Mouse (Mus musculus) forebrain, embryonic 12.5 days (tissue): ENCODE measurements around the gene Gm11032. TPM values are rescaled to one million over a fixed set of nuclear protein-coding genes. Genes with fewer than 3 reads are reported as not detected.

Source experiments
- ATAC-seq: fragments of 200-750 bp; cut with Nextera tagmentation; 2 replicates; pipeline ENCODE4 v1.8.0; 2017; ENCODE audit warnings: moderate TSS enrichment; ENCODE audit not compliant: low FRiP score
- H3K27ac ChIP-seq: fragments of 300-500 bp; sonication (generic); 2 replicates; pipeline ENCODE4 v1.5.1; 2016; ENCODE audit warnings: mild to moderate bottlenecking
- H3K27me3 ChIP-seq: fragments of 300-500 bp; sonication (generic); 2 replicates; pipeline ENCODE4 v1.6.1; 2016; ENCODE audit warnings: mild to moderate bottlenecking
- H3K36me3 ChIP-seq: fragments of 300-500 bp; sonication (generic); replicated peaks from 2 replicates; pipeline ENCODE4 v1.6.1; 2016; ENCODE audit warnings: mild to moderate bottlenecking
- H3K4me1 ChIP-seq: fragments of 300-500 bp; sonication (generic); 2 replicates; pipeline ENCODE4 v1.6.1; 2016
- H3K4me2 ChIP-seq: fragments of 300-500 bp; sonication (generic); 2 replicates; pipeline ENCODE4 v1.6.1; 2016; ENCODE audit warnings: mild to moderate bottlenecking, moderate library complexity
- H3K4me3 ChIP-seq: fragments of 300-500 bp; sonication (generic); replicated peaks from 2 replicates; pipeline ENCODE4 v1.5.1; 2016; ENCODE audit warnings: mild to moderate bottlenecking
- H3K9ac ChIP-seq: fragments of 300-500 bp; sonication (generic); 2 replicates; pipeline ENCODE4 v1.6.1; 2016; ENCODE audit warnings: mild to moderate bottlenecking
- H3K9me3 ChIP-seq: fragments of 300-500 bp; sonication (generic); 2 replicates; pipeline ENCODE4 v1.6.1; 2016
- WGBS: fragments of 180-500 bp; shearing (Covaris S2); methylation state at CpG from one replicate; pipeline ENCODE4 v1.1.7; 2016; 5-methylcytosine and 5-hydroxymethylcytosine counted together
- polyA plus RNA-seq: library from polyadenylated mRNA; unstranded; fragments of >200 nt; fragmentation: Nextera tagmentation; extraction: Ambion mirVana; gene quantifications from 2 replicates; pipeline ENCODE4 v1.2.1, GENCODE M21; 2016

Gm11032 gene
- polyA plus RNA-seq, 1 experiment from 2014 or later, result not detected

DNA sequence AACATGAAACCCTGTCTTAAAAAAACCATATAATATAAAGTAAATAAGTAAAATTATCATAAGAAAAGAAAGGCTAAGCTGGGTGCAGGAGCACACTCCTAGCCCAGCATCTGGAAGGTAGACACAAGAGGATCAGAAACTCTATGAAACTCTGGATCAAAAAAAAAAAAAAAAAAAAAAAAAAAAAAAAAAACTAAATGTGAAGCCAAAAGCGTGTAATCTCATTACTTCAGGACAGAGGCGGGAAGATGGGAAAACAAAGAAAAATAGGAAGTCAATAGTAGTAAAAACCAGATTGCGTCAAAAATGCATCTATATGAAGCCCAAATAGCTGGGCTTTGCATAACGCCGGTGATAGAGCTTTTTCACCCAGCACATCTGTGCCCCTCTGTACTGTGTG lies 18.0 kb upstream of the Gm11032 start:
- H3K9ac ChIP-seq, result no peak overlapping the region
- H3K9me3 ChIP-seq, result no peaks in the 10 kb centered on the region
- no peaks in the 10 kb centered on the region for H3K27me3 ChIP-seq
- 80% methylated on average over 5 of the region's 5 CpGs for WGBS
- peaks cover 13% of the 10 kb centered on the region for H3K4me1 ChIP-seq
- H3K36me3 ChIP-seq, result no peaks in the 10 kb centered on the region
- H3K4me2 ChIP-seq, result no peak overlapping the region
- ATAC-seq, result no peak
- H3K4me3 ChIP-seq, result no peak overlapping the region
- H3K27ac ChIP-seq, result 0 out of 2 replicates have a peak overlapping the region, but pooled peaks have one; percentile 19

- ATAC-seq, result peak; percentile 9; the same call in 1 of the 2 replicates
- Histone ChIP-seq H3K4me2 (peak overlapping the region; percentile 15), H3K4me1 (peaks cover 13% of the 10 kb centered on the region), H3K4me3 (no peak overlapping the region), H3K9ac (no peak overlapping the region), H3K36me3 (no peaks in the 10 kb centered on the region), H3K9me3 (no peaks in the 10 kb centered on the region), H3K27ac (peak overlapping the region; percentile 42; the same call in 1 of the 2 replicates), H3K27me3 (no peaks in the 10 kb centered on the region)
- 31% methylated on average over 12 of the region's 12 CpGs for WGBS
Observed at GRCm38 (mm10) chr11:4602691-4603441, 17.0 kb upstream of the Gm11032 start.

GRCm38 (mm10) chr11:4604441-4604840 lies 15.4 kb upstream of the Gm11032 start:
- WGBS, result 77% methylated on average over 6 of the region's 6 CpGs

DNA sequence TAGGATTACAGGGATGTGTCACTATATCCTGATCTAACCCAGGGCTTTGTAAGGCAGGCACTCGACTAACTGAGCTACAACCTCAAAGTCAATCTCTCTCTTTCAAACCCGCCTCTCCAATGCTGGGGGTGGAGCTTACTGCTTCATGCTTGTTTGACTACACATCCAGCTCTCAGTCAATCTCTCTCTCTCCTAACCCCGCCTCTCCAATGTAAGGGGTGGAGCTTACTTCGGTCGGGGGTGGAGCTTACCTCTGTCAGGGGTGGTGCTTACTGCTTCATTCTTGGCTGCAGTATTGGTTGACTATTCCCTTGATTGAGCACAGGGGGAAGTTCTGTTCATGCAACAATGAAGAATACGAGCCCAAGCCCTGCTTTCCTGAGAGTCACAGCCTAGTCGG lies 14.5 kb upstream of the Gm11032 start:
- ATAC-seq, result no peak
- 56% methylated on average over 7 of the region's 7 CpGs for WGBS
- Histone ChIP-seq H3K27ac (no peak overlapping the region), H3K4me2 (no peak overlapping the region), H3K9me3 (no peaks in the 10 kb centered on the region), H3K36me3 (no peaks in the 10 kb centered on the region), H3K4me1 (peaks cover 13% of the 10 kb centered on the region), H3K9ac (no peak overlapping the region), H3K4me3 (no peak overlapping the region), H3K27me3 (no peaks in the 10 kb centered on the region)

More at GRCm38 (mm10) chr11:4604441-4604840, 15.4 kb upstream of the Gm11032 start:
- no peak overlapping the region for H3K4me2 ChIP-seq
- H3K36me3 ChIP-seq, result no peaks in the 10 kb centered on the region
- no peak overlapping the region for H3K9ac ChIP-seq
- no peak overlapping the region for H3K27ac ChIP-seq
- ATAC-seq, result no peak
- no peaks in the 10 kb centered on the region for H3K27me3 ChIP-seq
- H3K9me3 ChIP-seq, result no peaks in the 10 kb centered on the region
- H3K4me3 ChIP-seq, result no peak overlapping the region
- peaks cover 13% of the 10 kb centered on the region for H3K4me1 ChIP-seq

DNA sequence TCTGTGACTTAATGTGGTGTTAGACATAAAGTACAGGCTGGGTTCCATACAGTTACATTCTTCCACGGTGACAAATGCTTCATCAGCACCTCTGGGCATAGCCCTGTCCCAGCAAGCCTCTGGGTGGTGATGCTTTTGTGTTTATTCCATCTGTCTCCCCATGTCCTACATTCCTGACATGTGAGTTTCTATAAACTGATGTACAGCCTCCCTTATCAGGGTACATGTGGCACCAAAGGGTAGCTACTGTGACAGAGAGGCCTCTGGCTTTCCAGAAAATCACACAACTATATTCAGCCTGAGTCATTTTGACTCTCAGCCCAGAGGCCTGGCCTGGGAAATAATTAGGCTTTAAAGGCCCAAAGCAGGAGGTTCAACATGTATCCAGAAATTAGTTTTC lies 13.3 kb upstream of the Gm11032 start:
- Histone ChIP-seq H3K9me3 (no peaks in the 10 kb centered on the region), H3K4me3 (no peak overlapping the region), H3K4me2 (no peak overlapping the region), H3K27ac (no peak overlapping the region), H3K36me3 (no peaks in the 10 kb centered on the region), H3K4me1 (peaks cover 13% of the 10 kb centered on the region), H3K27me3 (no peaks in the 10 kb centered on the region), H3K9ac (no peak overlapping the region)
- ATAC-seq, result no peak
- 83% methylated on average over 1 of the region's 1 CpGs for WGBS

- no peak overlapping the region for H3K4me2 ChIP-seq
- H3K27ac ChIP-seq, result no peak overlapping the region
- WGBS, result 82% methylated on average over 2 of the region's 2 CpGs
- ATAC-seq, result no peak
- H3K4me1 ChIP-seq, result no peaks in the 10 kb centered on the region
- no peaks in the 10 kb centered on the region for H3K36me3 ChIP-seq
- no peak overlapping the region for H3K4me3 ChIP-seq
- H3K9me3 ChIP-seq, result no peaks in the 10 kb centered on the region
- no peak overlapping the region for H3K9ac ChIP-seq
- no peaks in the 10 kb centered on the region for H3K27me3 ChIP-seq
Observed at GRCm38 (mm10) chr11:4611904-4612303, 8.0 kb upstream of the Gm11032 start.

- 65% methylated on average over 13 of the region's 13 CpGs for whole genome bisulfite sequencing
- no peak for ATAC-seq
- H3K27ac ChIP-seq, result no peak overlapping the region
Observed at GRCm38 (mm10) chr11:4620501-4621108, 738 bp downstream of the Gm11032 start.

DNA sequence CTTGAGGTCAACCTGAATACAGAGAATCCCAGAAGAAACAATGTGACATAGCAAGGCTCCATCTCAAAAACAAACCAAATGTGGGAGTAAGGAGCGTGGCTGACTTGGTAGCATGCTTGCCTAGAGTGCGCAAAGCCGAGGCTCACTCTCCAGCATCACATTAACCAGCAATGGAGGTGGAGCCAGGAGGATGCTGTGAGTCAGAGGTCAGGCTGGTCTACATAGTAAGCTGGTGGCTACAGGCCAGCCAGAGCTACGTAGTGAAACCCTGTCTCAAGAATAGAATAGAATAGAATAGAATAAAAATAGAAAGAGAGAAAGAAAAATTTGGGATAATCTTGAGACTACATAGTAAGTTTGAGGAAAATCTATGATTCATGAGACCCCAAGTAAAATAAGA lies 2.0 kb downstream of the Gm11032 start:
- 85% methylated on average over 4 of the region's 4 CpGs for WGBS
- no peak overlapping the region for H3K4me2 ChIP-seq
- H3K4me1 ChIP-seq, result peaks cover 6% of the 10 kb centered on the region; the same call in 1 of the 2 replicates
- H3K4me3 ChIP-seq, result no peak overlapping the region
- no peak overlapping the region for H3K27ac ChIP-seq
- H3K9ac ChIP-seq, result no peak overlapping the region
- no peaks in the 10 kb centered on the region for H3K36me3 ChIP-seq
- ATAC-seq, result no peak
- H3K27me3 ChIP-seq, result no peaks in the 10 kb centered on the region
- H3K9me3 ChIP-seq, result no peaks in the 10 kb centered on the region

More at GRCm38 (mm10) chr11:4620501-4621108, 738 bp downstream of the Gm11032 start:
- no peak overlapping the region for H3K4me2 ChIP-seq
- H3K9me3 ChIP-seq, result no peaks in the 10 kb centered on the region
- no peaks in the 10 kb centered on the region for H3K4me1 ChIP-seq
- H3K27me3 ChIP-seq, result no peaks in the 10 kb centered on the region
- no peak overlapping the region for H3K9ac ChIP-seq
- no peaks in the 10 kb centered on the region for H3K36me3 ChIP-seq
- no peak overlapping the region for H3K4me3 ChIP-seq

GRCm38 (mm10) chr11:4622442-4622986 lies 2.6 kb downstream of the Gm11032 start:
- Histone ChIP-seq H3K4me1 (peaks cover 6% of the 10 kb centered on the region; the same call in 1 of the 2 replicates), H3K27me3 (no peaks in the 10 kb centered on the region), H3K27ac (no peak overlapping the region), H3K9ac (no peak overlapping the region), H3K36me3 (no peaks in the 10 kb centered on the region), H3K9me3 (no peaks in the 10 kb centered on the region), H3K4me2 (no peak overlapping the region), H3K4me3 (no peak overlapping the region)
- 76% methylated on average over 7 of the region's 7 CpGs for WGBS
- no peak for ATAC-seq

GRCm38 (mm10) chr11:4622997-4623396 lies 3.1 kb downstream of the Gm11032 start:
- no peak for ATAC-seq
- H3K4me3 ChIP-seq, result no peak overlapping the region
- no peak overlapping the region for H3K4me2 ChIP-seq
- peaks cover 6% of the 10 kb centered on the region; the same call in 1 of the 2 replicates for H3K4me1 ChIP-seq
- H3K9ac ChIP-seq, result no peak overlapping the region
- H3K27ac ChIP-seq, result no peak overlapping the region
- no peaks in the 10 kb centered on the region for H3K27me3 ChIP-seq
- H3K9me3 ChIP-seq, result no peaks in the 10 kb centered on the region
- no peaks in the 10 kb centered on the region for H3K36me3 ChIP-seq
- 49% methylated on average over 5 of the region's 5 CpGs for WGBS

DNA sequence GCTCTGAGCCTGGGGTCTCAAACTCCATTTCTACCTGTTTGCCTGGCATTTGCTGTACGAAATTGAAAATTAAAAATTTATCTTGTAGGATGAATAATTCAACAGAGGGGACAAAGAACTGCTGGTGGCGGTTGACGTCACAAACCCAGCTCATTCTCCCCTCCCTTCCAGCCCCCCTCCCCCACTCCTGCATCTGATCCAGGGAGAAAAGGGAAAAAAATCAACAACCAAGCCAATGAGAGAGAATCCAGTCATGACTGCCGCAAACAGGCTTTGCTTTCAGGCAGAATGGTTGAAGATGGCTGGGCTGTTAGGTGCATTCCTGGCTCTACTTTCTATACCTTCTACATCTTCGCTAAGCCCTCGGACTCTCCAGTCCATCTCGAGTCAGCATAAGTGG lies 6.1 kb downstream of the Gm11032 start:
- WGBS, result 77% methylated on average over 7 of the region's 7 CpGs
- no peak for ATAC-seq

DNA sequence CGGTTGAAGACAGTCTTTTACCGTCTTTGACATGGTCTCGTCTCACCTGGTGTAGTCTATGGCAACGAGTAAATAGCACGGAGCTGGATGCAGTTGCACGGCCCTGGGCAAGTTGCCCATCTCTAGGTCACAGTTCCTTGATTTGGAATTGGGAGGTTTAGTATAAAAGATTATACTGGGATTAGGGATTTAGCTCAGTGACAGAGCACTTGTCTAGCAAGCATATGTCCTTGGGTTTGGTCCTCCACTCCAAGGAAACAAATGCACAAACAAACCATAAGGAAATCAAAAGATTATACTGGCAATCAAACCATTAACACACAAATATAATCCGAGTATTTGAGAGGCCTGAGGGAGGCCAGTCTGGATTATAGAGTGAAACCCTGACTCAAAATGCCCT lies 7.8 kb downstream of the Gm11032 start:
- Histone ChIP-seq H3K36me3 (no peaks in the 10 kb centered on the region), H3K9me3 (no peaks in the 10 kb centered on the region), H3K27ac (no peak overlapping the region), H3K27me3 (no peaks in the 10 kb centered on the region), H3K4me1 (peaks cover 12% of the 10 kb centered on the region; the same call in 1 of the 2 replicates), H3K4me3 (no peak overlapping the region), H3K4me2 (no peak overlapping the region), H3K9ac (no peak overlapping the region)
- no peak for ATAC-seq
- WGBS, result 68% methylated on average over 7 of the region's 7 CpGs

More for the DNA sequence above, 6.1 kb downstream of the Gm11032 start:
- no peak overlapping the region for H3K27ac ChIP-seq
- no peaks in the 10 kb centered on the region for H3K36me3 ChIP-seq
- H3K27me3 ChIP-seq, result no peaks in the 10 kb centered on the region
- H3K4me3 ChIP-seq, result no peak overlapping the region
- no peak overlapping the region for H3K4me2 ChIP-seq
- peaks cover 12% of the 10 kb centered on the region; the same call in 1 of the 2 replicates for H3K4me1 ChIP-seq
- H3K9me3 ChIP-seq, result no peaks in the 10 kb centered on the region
- H3K9ac ChIP-seq, result no peak overlapping the region
